Mouse (Mus musculus) layer of hippocampus, postnatal 14 days (tissue): ENCODE results near the gene Zfp54. TPM values are rescaled to one million over a fixed set of nuclear protein-coding genes. Genes with fewer than 3 reads are reported as not detected.

ENCODE experiments used
- total RNA-seq, 2 experiments: library from RNA; stranded (reverse); gene quantifications; 2 replicates each; pipeline ENCODE4 v1.2.3; 2021

The Zfp54 gene
- total RNA-seq, 2 experiments from 2014 or later, result 0.81 to 1.2 TPM

Other genes with a start within 250 kb of the Zfp54 start
- not detected for gene Vmn1r234, start 197.1 kb upstream of the Zfp54 start, total RNA-seq
- not detected for gene Vmn1r235, start 166.8 kb upstream of the Zfp54 start, total RNA-seq
- gene Vmn1r236, start 140.3 kb upstream of the Zfp54 start, total RNA-seq, result not detected
- not detected for gene Vmn1r237, start 111.4 kb upstream of the Zfp54 start, total RNA-seq
- 1 to 10 TPM; 1.5 to 1.7 TPM for gene Zfp677, start 39.5 kb upstream of the Zfp54 start, total RNA-seq
- 1 to 10 TPM; 3.8 to 3.9 TPM for gene Zfp51, start 27.1 kb downstream of the Zfp54 start, total RNA-seq
- 1 to 10 TPM; 4.0 TPM for gene Zfp53, start 65.8 kb downstream of the Zfp54 start, total RNA-seq
- 1 to 10 TPM; 6.9 to 7.2 TPM for gene Zfp52, start 112.3 kb downstream of the Zfp54 start, total RNA-seq
- gene Zfp948, start 143.8 kb downstream of the Zfp54 start, total RNA-seq, result 10 to 100 TPM; 12.9 to 13.4 TPM
- gene Zfp983, start 227.4 kb downstream of the Zfp54 start, total RNA-seq, result 1 to 10 TPM; 7.4 to 9.8 TPM